Mouse (Mus musculus) liver, embryonic 15.5 days (tissue): Measurements from ENCODE around the gene Chd4. TPM values are rescaled to one million over a fixed set of nuclear protein-coding genes. Genes with fewer than 3 reads are reported as not detected.

Experiments used
- ATAC-seq: fragments of 200-750 bp; cut with Nextera tagmentation; 2 replicates; pipeline ENCODE4 v1.8.0; 2017; ENCODE audit warnings: moderate number of reproducible peaks, mild to moderate bottlenecking, moderate library complexity; ENCODE audit not compliant: insufficient read depth
- H3K27ac ChIP-seq: fragments of 300-500 bp; sonication (generic); replicated peaks from 2 replicates; pipeline ENCODE4 v1.5.1; 2015; ENCODE audit warnings: mild to moderate bottlenecking, inconsistent platforms
- H3K27me3 ChIP-seq: fragments of 300-500 bp; sonication (generic); 2 replicates; pipeline ENCODE4 v1.6.1; 2015; ENCODE audit warnings: mild to moderate bottlenecking, inconsistent platforms
- H3K36me3 ChIP-seq: fragments of 300-500 bp; sonication (generic); replicated peaks from 2 replicates; pipeline ENCODE4 v1.6.1; 2015; ENCODE audit warnings: moderate library complexity, mild to moderate bottlenecking, inconsistent platforms
- H3K4me1 ChIP-seq: fragments of 300-500 bp; sonication (generic); replicated peaks from 2 replicates; pipeline ENCODE4 v1.6.1; 2015; ENCODE audit warnings: inconsistent platforms
- H3K4me2 ChIP-seq: fragments of 300-500 bp; sonication (generic); 2 replicates; pipeline ENCODE4 v1.6.1; 2015; ENCODE audit warnings: moderate library complexity, mild to moderate bottlenecking, inconsistent platforms
- H3K4me3 ChIP-seq: fragments of 300-500 bp; sonication (generic); replicated peaks from 2 replicates; pipeline ENCODE4 v1.5.1; 2015; ENCODE audit warnings: mild to moderate bottlenecking, inconsistent platforms
- H3K9ac ChIP-seq: fragments of 300-500 bp; sonication (generic); 2 replicates; pipeline ENCODE4 v1.6.1; 2015; ENCODE audit warnings: moderate library complexity, mild to moderate bottlenecking, inconsistent platforms
- H3K9me3 ChIP-seq: fragments of 300-500 bp; sonication (generic); replicated peaks from 2 replicates; pipeline ENCODE4 v1.6.1; 2016; ENCODE audit warnings: inconsistent platforms
- WGBS: fragments of 180-500 bp; shearing (Covaris S2); methylation state at CpG from one replicate; pipeline ENCODE4 v1.1.7; 2015; ENCODE audit warnings: mixed read lengths; ENCODE audit not compliant: insufficient replicate concordance; 5-methylcytosine and 5-hydroxymethylcytosine counted together
- microRNA-seq: library from miRNA; unstranded; fragments of <30 nt; microRNA quantifications from one replicate; pipeline ENCODE4, GENCODE M21; 2016
- polyA plus RNA-seq: library from polyadenylated mRNA; unstranded; fragments of >200 nt; fragmentation: Nextera tagmentation; extraction: Ambion mirVana; gene quantifications from 2 replicates; pipeline ENCODE4 v1.2.1, GENCODE M21; 2015

Chd4 gene
- polyA plus RNA-seq, 1 experiment from 2014 or later: 22.6 TPM

DNA sequence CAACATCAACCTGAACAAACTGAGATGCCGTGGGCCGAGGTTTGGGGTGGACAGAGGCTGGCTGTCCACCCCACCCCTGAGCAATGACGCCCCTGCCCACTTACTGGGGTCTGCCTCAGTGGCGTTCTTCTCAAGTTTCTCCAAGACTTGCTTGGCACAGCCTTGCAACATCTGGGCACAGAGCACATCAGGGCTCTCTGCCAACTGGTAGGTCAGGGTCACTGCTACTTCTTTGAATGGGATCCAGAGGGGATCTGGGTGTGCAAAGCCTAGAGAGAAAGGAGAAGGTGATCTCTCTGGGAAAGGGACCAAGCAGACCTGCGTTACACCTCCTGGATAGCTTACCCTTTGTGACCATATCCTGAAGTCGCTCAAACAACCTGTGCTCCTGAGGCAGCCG, 77.5 kb downstream of the Chd4 start:
- WGBS: 91% methylated on average over 7 of the region's 7 CpGs
- ATAC-seq: no peak
- Histone ChIP-seq H3K27me3 (no peaks in the 10 kb centered on the region), H3K9ac (no peak overlapping the region), H3K4me1 (peaks cover 22% of the 10 kb centered on the region), H3K27ac (peak overlapping the region; percentile 42), H3K9me3 (no peaks in the 10 kb centered on the region), H3K4me3 (no peak overlapping the region), H3K4me2 (0 out of 2 replicates have a peak overlapping the region, but pooled peaks have one; percentile 1), H3K36me3 (peaks cover 100% of the 10 kb centered on the region)

- peaks cover 14% of the 10 kb centered on the region for H3K4me1 ChIP-seq
- H3K9ac ChIP-seq: no peak overlapping the region
- no peaks in the 10 kb centered on the region for H3K27me3 ChIP-seq
- H3K36me3 ChIP-seq: peaks cover 100% of the 10 kb centered on the region
- no peaks in the 10 kb centered on the region for H3K9me3 ChIP-seq
- no peak for ATAC-seq
- H3K27ac ChIP-seq: no peak overlapping the region
- no peak overlapping the region for H3K4me2 ChIP-seq
- WGBS: 90% methylated on average over 5 of the region's 5 CpGs
- no peak overlapping the region for H3K4me3 ChIP-seq
Measured at GRCm38 (mm10) chr6:125175469-125175868, 79.7 kb downstream of the Chd4 start.

DNA sequence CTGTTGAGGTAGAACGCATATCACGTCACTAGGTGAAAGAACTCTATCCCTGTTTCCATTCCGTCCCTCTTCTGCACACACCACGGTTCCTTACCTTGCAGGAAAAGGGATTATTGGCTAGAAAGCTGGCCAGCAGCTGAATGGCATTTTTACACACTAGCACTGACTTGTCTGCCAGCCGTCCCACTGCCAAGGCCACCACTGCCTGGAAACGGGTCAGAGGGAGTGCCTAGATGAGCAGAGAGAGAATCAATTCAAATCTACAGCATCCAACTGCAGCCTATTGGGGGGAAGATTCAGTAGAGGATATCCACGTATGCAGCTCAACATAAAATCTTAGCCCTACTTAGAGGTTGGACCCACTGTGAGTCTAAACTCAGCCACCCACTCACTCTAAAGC, 83.8 kb downstream of the Chd4 start:
- H3K4me3 ChIP-seq: no peak overlapping the region
- no peak for ATAC-seq
- no peak overlapping the region for H3K4me2 ChIP-seq
- no peaks in the 10 kb centered on the region for H3K27me3 ChIP-seq
- 88% methylated on average over 7 of the region's 7 CpGs for WGBS
- H3K9me3 ChIP-seq: no peaks in the 10 kb centered on the region
- no peak overlapping the region for H3K27ac ChIP-seq
- H3K4me1 ChIP-seq: no peaks in the 10 kb centered on the region
- H3K9ac ChIP-seq: no peak overlapping the region
- peaks cover 100% of the 10 kb centered on the region for H3K36me3 ChIP-seq

Small RNAs within 50 kb of the gene (microRNA-seq; reads per million reads assigned to microRNA genes)
- not detected for gene Mir7045

Other genes with a start within 250 kb of the Chd4 start
- 1.6 TPM in 2 replicates for gene P3h3, start 238.2 kb upstream of the Chd4 start, polyA plus RNA-seq
- gene Gpr162, start 232.0 kb upstream of the Chd4 start, polyA plus RNA-seq: 0.06 and 0.09 TPM in 2 replicates
- gene Cd4, start 207.8 kb upstream of the Chd4 start, polyA plus RNA-seq: 0.07 and 0.20 TPM in 2 replicates
- 0.13 and 0.18 TPM in 2 replicates for gene Lag3, start 184.3 kb upstream of the Chd4 start, polyA plus RNA-seq
- 56.2 and 62.7 TPM in 2 replicates for gene Ptms, start 175.9 kb upstream of the Chd4 start, polyA plus RNA-seq
- gene Mlf2, start 164.6 kb upstream of the Chd4 start, polyA plus RNA-seq: 119 and 127 TPM in 2 replicates
- gene Cops7a, start 130.4 kb upstream of the Chd4 start, polyA plus RNA-seq: 52.4 and 55.1 TPM in 2 replicates
- 0.07 TPM in 2 replicates for gene Pianp, start 99.3 kb upstream of the Chd4 start, polyA plus RNA-seq
- 4.1 and 4.7 TPM in 2 replicates for gene Zfp384, start 86.8 kb upstream of the Chd4 start, polyA plus RNA-seq
- 27.6 and 30.9 TPM in 2 replicates for gene Ing4, start 56.2 kb upstream of the Chd4 start, polyA plus RNA-seq
- gene Acrbp, start 46.3 kb upstream of the Chd4 start, polyA plus RNA-seq: 1.7 and 2.4 TPM in 2 replicates
- gene Lpar5, start 28.1 kb upstream of the Chd4 start, polyA plus RNA-seq: 1.3 TPM in 2 replicates
- 32.1 and 33.5 TPM in 2 replicates for gene Nop2, start 35.9 kb downstream of the Chd4 start, polyA plus RNA-seq
- gene Iffo1, start 49.3 kb downstream of the Chd4 start, polyA plus RNA-seq: 4.3 and 5.2 TPM in 2 replicates
- 1,016 and 1,025 TPM in 2 replicates for gene Gapdh, start 70.5 kb downstream of the Chd4 start, polyA plus RNA-seq
- gene Ncapd2, start 95.7 kb downstream of the Chd4 start, polyA plus RNA-seq: 93.2 and 109 TPM in 2 replicates
- gene Mrpl51, start 95.8 kb downstream of the Chd4 start, polyA plus RNA-seq: 145 and 160 TPM in 2 replicates
- gene Vamp1, start 119.6 kb downstream of the Chd4 start, polyA plus RNA-seq: 1.8 and 1.9 TPM in 2 replicates
- 8.4 and 9.0 TPM in 2 replicates for gene Tapbpl, start 135.9 kb downstream of the Chd4 start, polyA plus RNA-seq
- 1.3 and 1.6 TPM in 2 replicates for gene Cd27, start 141.0 kb downstream of the Chd4 start, polyA plus RNA-seq
- not detected in 2 replicates for gene Tuba3a, start 190.1 kb downstream of the Chd4 start, polyA plus RNA-seq
- gene Ltbr, start 217.9 kb downstream of the Chd4 start, polyA plus RNA-seq: 20.6 and 25.1 TPM in 2 replicates
- gene Scnn1a, start 224.7 kb downstream of the Chd4 start, polyA plus RNA-seq: 0.64 and 0.79 TPM in 2 replicates